Mouse (Mus musculus): ENCODE data around the gene Palld. TPM values are rescaled to one million over a fixed set of nuclear protein-coding genes. Genes with fewer than 3 reads are reported as not detected.

Gene Palld
- polyA plus RNA-seq (2014; fragmentation: Nextera tagmentation; extraction: Ambion mirVana) = 62.9 and 67.1 TPM in 2 replicates

GRCm38 (mm10) chr8:61902521-61902920 is at the start of gene Palld:
TSS of gene Palld (minus strand) at chr8:61902690.
- Histone ChIP-seq H3K27ac (replicated peaks; ENCODE audit: low read depth, low read length) (no peak within 1 kb of the TSS), H3K4me2 (ENCODE audit: low read depth, severe bottlenecking) (no peak within 1 kb of the TSS)

DNA sequence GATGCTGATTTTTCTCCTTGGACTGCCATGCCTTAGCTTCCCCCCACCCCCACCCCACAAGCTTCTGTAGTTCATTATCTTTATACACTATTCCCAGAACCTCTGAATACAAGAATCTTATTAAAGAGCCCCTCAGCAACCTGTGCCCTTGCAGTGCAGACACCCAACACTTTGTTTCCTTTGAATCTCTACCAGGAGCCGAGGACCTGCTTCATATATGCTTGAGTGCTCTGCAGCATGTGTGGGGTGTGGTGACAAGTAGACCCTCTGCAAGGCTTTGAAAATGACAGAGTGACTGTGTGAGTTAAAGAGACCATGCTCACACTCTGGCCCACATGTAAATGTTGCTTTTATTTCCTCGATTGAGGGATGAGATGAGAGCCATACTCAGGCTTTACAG is 35.1 kb upstream of the Palld start:
- ATAC-seq (ENCODE audit: insufficient number of reproducible peaks, low FRiP score, low TSS enrichment, low read depth) = no peak
- Histone ChIP-seq H3K9ac (ENCODE audit: low read length) (no peak overlapping the region), H3K4me1 (ENCODE audit: control insufficient read depth, insufficient read depth, low read length) (no peaks in the 10 kb centered on the region), H3K4me2 (ENCODE audit: low read depth, severe bottlenecking) (no peak overlapping the region), H3K27ac (replicated peaks; ENCODE audit: low read depth, low read length) (no peak overlapping the region), H3K9me3 (ENCODE audit: control insufficient read depth, low read length) (no peaks in the 10 kb centered on the region), H3K27me3 (ENCODE audit: control insufficient read depth, insufficient read depth, low read length) (no peaks in the 10 kb centered on the region), H3K4me3 (ENCODE audit: low read depth, low read length) (no peak overlapping the region), H3K36me3 (ENCODE audit: control insufficient read depth, insufficient read depth, low read length) (no peaks in the 10 kb centered on the region)
- no peak for DNase-seq (ENCODE audit: low spot score)
- 74% methylated on average over 2 of the region's 2 CpGs for WGBS

More at GRCm38 (mm10) chr8:61902521-61902920, at the start of gene Palld:
- H3K4me1 ChIP-seq (ENCODE audit: control insufficient read depth, insufficient read depth, low read length) = no peaks in the 10 kb centered on the region
- no peak within 1 kb of the TSS for H3K4me3 ChIP-seq (ENCODE audit: low read depth, low read length)
- no peaks in the 10 kb centered on the region for H3K27me3 ChIP-seq (ENCODE audit: control insufficient read depth, insufficient read depth, low read length)
- H3K9ac ChIP-seq (ENCODE audit: low read length) = no peak within 1 kb of the TSS
- no peaks in the 10 kb centered on the region for H3K9me3 ChIP-seq (ENCODE audit: control insufficient read depth, low read length)
- ATAC-seq (ENCODE audit: insufficient number of reproducible peaks, low FRiP score, low TSS enrichment, low read depth) = no peak
- DNase-seq (ENCODE audit: low spot score) = no peak
- no peaks in the 10 kb centered on the region for H3K36me3 ChIP-seq (ENCODE audit: control insufficient read depth, insufficient read depth, low read length)
- 91% methylated on average over 5 of the region's 5 CpGs for whole genome bisulfite sequencing

DNA sequence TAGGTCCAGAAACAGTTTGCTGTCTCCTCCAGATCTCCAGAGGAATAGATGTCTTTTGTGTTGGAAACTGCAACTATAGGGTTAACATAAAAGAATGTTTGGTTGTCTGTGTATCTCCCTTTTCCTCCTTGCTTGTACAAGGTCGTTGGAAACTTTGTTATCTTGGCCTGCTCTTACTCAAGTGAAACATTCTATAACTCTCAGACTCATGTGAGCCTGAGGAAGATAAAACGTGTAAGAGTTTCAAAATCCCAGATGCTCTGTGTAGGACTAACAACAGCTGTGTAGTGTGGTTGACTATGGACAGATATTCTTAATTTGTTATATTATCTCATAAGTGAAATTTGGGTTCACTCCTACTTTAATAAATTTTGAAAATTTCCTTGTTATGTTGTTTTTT is 30.8 kb upstream of the Palld start:
- ATAC-seq (ENCODE audit: insufficient number of reproducible peaks, low FRiP score, low TSS enrichment, low read depth) (no peak), DNase-seq (ENCODE audit: low spot score) (no peak)
- H3K4me1 ChIP-seq (ENCODE audit: control insufficient read depth, insufficient read depth, low read length) = no peaks in the 10 kb centered on the region
- no peak overlapping the region for H3K9ac ChIP-seq (ENCODE audit: low read length)
- no peak overlapping the region for H3K27ac ChIP-seq (replicated peaks; ENCODE audit: low read depth, low read length)
- H3K4me3 ChIP-seq (ENCODE audit: low read depth, low read length) = no peak overlapping the region
- no peaks in the 10 kb centered on the region for H3K27me3 ChIP-seq (ENCODE audit: control insufficient read depth, insufficient read depth, low read length)
- H3K36me3 ChIP-seq (ENCODE audit: control insufficient read depth, insufficient read depth, low read length) = no peaks in the 10 kb centered on the region
- 34% methylated on average over 2 of the region's 2 CpGs for WGBS
- no peak overlapping the region for H3K4me2 ChIP-seq (ENCODE audit: low read depth, severe bottlenecking)
- no peaks in the 10 kb centered on the region for H3K9me3 ChIP-seq (ENCODE audit: control insufficient read depth, low read length)

- DNase-seq (ENCODE audit: low spot score) = peak; percentile 39
- H3K27me3 ChIP-seq (ENCODE audit: control insufficient read depth, insufficient read depth, low read length) = no peaks in the 10 kb centered on the region
- peak within 1 kb of the TSS; percentile 41 for H3K4me3 ChIP-seq (ENCODE audit: low read depth, low read length)
- no peak for ATAC-seq (ENCODE audit: insufficient number of reproducible peaks, low FRiP score, low TSS enrichment, low read depth)
- WGBS = 12% methylated on average over 22 of the region's 22 CpGs
- H3K9ac ChIP-seq (ENCODE audit: low read length) = peak within 1 kb of the TSS; percentile 40
- H3K27ac ChIP-seq (replicated peaks; ENCODE audit: low read depth, low read length) = no peak within 1 kb of the TSS
- no peaks in the 10 kb centered on the region for H3K9me3 ChIP-seq (ENCODE audit: control insufficient read depth, low read length)
- H3K4me1 ChIP-seq (ENCODE audit: control insufficient read depth, insufficient read depth, low read length) = no peaks in the 10 kb centered on the region
- H3K36me3 ChIP-seq (ENCODE audit: control insufficient read depth, insufficient read depth, low read length) = no peaks in the 10 kb centered on the region
- H3K4me2 ChIP-seq (ENCODE audit: low read depth, severe bottlenecking) = peak within 1 kb of the TSS; percentile 67
Measured at GRCm38 (mm10) chr8:61927777-61928494, 25.4 kb upstream of the Palld start, which contains the start of gene Ddx60. TSS of gene Ddx60 (plus strand) at chr8:61928087.

DNA sequence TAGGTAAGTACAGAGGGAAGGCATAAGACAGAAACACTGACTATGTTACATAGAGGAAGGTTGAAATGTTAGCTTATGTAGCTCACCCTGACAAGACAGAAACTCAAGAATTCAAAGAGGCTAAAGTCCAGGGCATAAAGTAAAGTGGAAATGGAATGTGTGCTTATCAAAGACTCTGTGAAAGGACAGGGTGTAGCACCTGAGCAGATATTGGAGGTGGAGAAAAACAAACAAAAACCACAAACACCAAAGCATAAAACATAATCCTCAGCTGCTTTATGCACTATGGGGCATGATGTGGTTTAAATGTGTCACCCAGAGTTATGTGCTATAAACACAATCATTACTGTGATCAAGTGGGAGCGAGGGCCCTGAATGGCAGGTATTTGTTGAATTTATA is 22.0 kb upstream of the Palld start:
- Histone ChIP-seq H3K9me3 (ENCODE audit: control insufficient read depth, low read length) (no peaks in the 10 kb centered on the region), H3K9ac (ENCODE audit: low read length) (no peak overlapping the region), H3K27me3 (ENCODE audit: control insufficient read depth, insufficient read depth, low read length) (no peaks in the 10 kb centered on the region), H3K27ac (replicated peaks; ENCODE audit: low read depth, low read length) (no peak overlapping the region), H3K4me1 (ENCODE audit: control insufficient read depth, insufficient read depth, low read length) (no peaks in the 10 kb centered on the region), H3K36me3 (ENCODE audit: control insufficient read depth, insufficient read depth, low read length) (no peaks in the 10 kb centered on the region), H3K4me2 (ENCODE audit: low read depth, severe bottlenecking) (no peak overlapping the region), H3K4me3 (ENCODE audit: low read depth, low read length) (no peak overlapping the region)
- DNase-seq (ENCODE audit: low spot score) (no peak), ATAC-seq (ENCODE audit: insufficient number of reproducible peaks, low FRiP score, low TSS enrichment, low read depth) (no peak)
- whole genome bisulfite sequencing = 97% methylated on average over 1 of the region's 1 CpGs

- Histone ChIP-seq H3K4me1 (ENCODE audit: control insufficient read depth, insufficient read depth, low read length) (no peaks in the 10 kb centered on the region), H3K9ac (ENCODE audit: low read length) (no peak overlapping the region), H3K36me3 (ENCODE audit: control insufficient read depth, insufficient read depth, low read length) (no peaks in the 10 kb centered on the region), H3K27ac (replicated peaks; ENCODE audit: low read depth, low read length) (no peak overlapping the region), H3K4me3 (ENCODE audit: low read depth, low read length) (no peak overlapping the region), H3K27me3 (ENCODE audit: control insufficient read depth, insufficient read depth, low read length) (no peaks in the 10 kb centered on the region), H3K4me2 (ENCODE audit: low read depth, severe bottlenecking) (no peak overlapping the region), H3K9me3 (ENCODE audit: control insufficient read depth, low read length) (no peaks in the 10 kb centered on the region)
- DNase-seq (ENCODE audit: low spot score) = no peak
- ATAC-seq (ENCODE audit: insufficient number of reproducible peaks, low FRiP score, low TSS enrichment, low read depth) = no peak
- 74% methylated on average over 10 of the region's 10 CpGs for WGBS
Measured at GRCm38 (mm10) chr8:61921454-61922054, 19.1 kb upstream of the Palld start.

- no peaks in the 10 kb centered on the region for H3K9me3 ChIP-seq (ENCODE audit: control insufficient read depth, low read length)
- no peaks in the 10 kb centered on the region for H3K4me1 ChIP-seq (ENCODE audit: control insufficient read depth, insufficient read depth, low read length)
- WGBS = 82% methylated on average over 7 of the region's 7 CpGs
- H3K36me3 ChIP-seq (ENCODE audit: control insufficient read depth, insufficient read depth, low read length) = no peaks in the 10 kb centered on the region
- no peaks in the 10 kb centered on the region for H3K27me3 ChIP-seq (ENCODE audit: control insufficient read depth, insufficient read depth, low read length)
- H3K27ac ChIP-seq (replicated peaks; ENCODE audit: low read depth, low read length) = no peak overlapping the region
- no peak overlapping the region for H3K4me3 ChIP-seq (ENCODE audit: low read depth, low read length)
- no peak for DNase-seq (ENCODE audit: low spot score)
- H3K4me2 ChIP-seq (ENCODE audit: low read depth, severe bottlenecking) = no peak overlapping the region
- ATAC-seq (ENCODE audit: insufficient number of reproducible peaks, low FRiP score, low TSS enrichment, low read depth) = no peak
- H3K9ac ChIP-seq (ENCODE audit: low read length) = no peak overlapping the region
Measured at GRCm38 (mm10) chr8:61920389-61920788, 17.9 kb upstream of the Palld start.

GRCm38 (mm10) chr8:61919145-61919788 is 16.8 kb upstream of the Palld start:
- Histone ChIP-seq H3K4me3 (ENCODE audit: low read depth, low read length) (no peak overlapping the region), H3K9me3 (ENCODE audit: control insufficient read depth, low read length) (no peaks in the 10 kb centered on the region), H3K36me3 (ENCODE audit: control insufficient read depth, insufficient read depth, low read length) (no peaks in the 10 kb centered on the region), H3K4me2 (ENCODE audit: low read depth, severe bottlenecking) (no peak overlapping the region), H3K27ac (replicated peaks; ENCODE audit: low read depth, low read length) (no peak overlapping the region), H3K9ac (ENCODE audit: low read length) (no peak overlapping the region), H3K4me1 (ENCODE audit: control insufficient read depth, insufficient read depth, low read length) (no peaks in the 10 kb centered on the region), H3K27me3 (ENCODE audit: control insufficient read depth, insufficient read depth, low read length) (no peaks in the 10 kb centered on the region)
- DNase-seq (ENCODE audit: low spot score) = no peak
- ATAC-seq (ENCODE audit: insufficient number of reproducible peaks, low FRiP score, low TSS enrichment, low read depth) = no peak
- 92% methylated on average over 2 of the region's 2 CpGs for WGBS

Data from limb, embryonic 11.5 days (tissue).